Mouse (Mus musculus): ENCODE results near the gene Glipr1. TPM values are rescaled to one million over a fixed set of nuclear protein-coding genes. Genes with fewer than 3 reads are reported as not detected.

Gene Glipr1
- 100 to 1,000 TPM in 1 of 2 experiments, 10 to 100 TPM in 1; 63.3 to 175 TPM for polyA plus RNA-seq (2017; shearing (Covaris generic))

GRCm38 (mm10) chr10:112002544-112003215, at the start of gene Glipr1:
Gene Glipr1, minus strand, starts transcription at chr10:112002631.

GRCm38 (mm10) chr10:111972542-111973361, 29.7 kb downstream of the Glipr1 start, which contains the start of gene Krr1:
Gene Krr1, plus strand, starts transcription at chr10:111972664.

Other genes with a start within 250 kb of the Glipr1 start
- 10 to 100 TPM; 30.8 to 45.2 TPM for gene Krr1, start 30.0 kb downstream of the Glipr1 start, polyA plus RNA-seq (2017; shearing (Covaris generic))
- gene Glipr1l1, start 57.6 kb upstream of the Glipr1 start, polyA plus RNA-seq (2017; shearing (Covaris generic)) = not detected
- under 1 TPM in 1 of 2 experiments, not detected in 1; 0.33 TPM for gene Glipr1l2, start 80.7 kb upstream of the Glipr1 start, polyA plus RNA-seq (2017; shearing (Covaris generic))
- not detected for gene Glipr1l3, start 157.7 kb upstream of the Glipr1 start, polyA plus RNA-seq (2017; shearing (Covaris generic))
- gene Caps2, start 161.0 kb upstream of the Glipr1 start, polyA plus RNA-seq (2017; shearing (Covaris generic)) = under 1 TPM; 0.20 to 0.61 TPM